Mouse (Mus musculus): ENCODE measurements around the gene Sdk2. TPM values are rescaled to one million over a fixed set of nuclear protein-coding genes. Genes with fewer than 3 reads are reported as not detected.

The Sdk2 gene
- polyA plus RNA-seq, 1 experiment: 6.7 TPM

DNA sequence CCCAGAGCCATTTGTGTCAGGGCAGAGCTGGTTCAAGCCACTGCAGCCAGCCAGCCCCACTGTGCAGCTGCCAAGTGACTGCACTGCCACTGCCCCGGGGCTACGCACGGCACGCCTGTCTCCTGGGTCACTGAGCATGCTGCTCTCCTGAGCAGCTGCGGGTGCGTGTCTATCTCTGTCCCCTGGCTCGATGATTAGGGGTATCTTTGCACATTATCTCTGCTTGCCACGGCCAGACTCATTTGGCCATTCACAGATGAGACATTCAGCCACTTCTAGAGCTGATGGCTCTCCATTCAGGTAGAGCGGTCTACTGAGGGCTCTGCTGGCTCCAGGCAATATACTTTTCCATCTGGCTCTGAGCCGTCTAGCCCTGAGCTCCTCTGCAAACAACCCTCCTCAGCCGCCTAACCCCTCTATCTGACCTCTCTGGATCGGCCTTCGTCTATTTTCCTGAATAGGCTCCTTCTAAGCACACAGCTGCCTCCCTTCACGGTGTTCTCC is 49.9 kb downstream of the Sdk2 start:
- DNase-seq (ENCODE audit: low read depth): peak; percentile 63

GRCm38 (mm10) chr11:114016108-114016888 is 50.5 kb downstream of the Sdk2 start:
- peak; percentile 70 for DNase-seq (ENCODE audit: low read depth)
- TF ChIP-seq CTCF (IDR thresholded peaks at IDR 0.05; ENCODE audit: borderline replicate concordance, extremely low read depth, insufficient read depth, insufficient read length) (no peak), POLR2A (IDR thresholded peaks at IDR 0.05; ENCODE audit: borderline replicate concordance, extremely low read depth, insufficient read depth, insufficient read length, poor library complexity, severe bottlenecking) (no peak)

More for the DNA sequence above, 49.9 kb downstream of the Sdk2 start:
- TF ChIP-seq CTCF (IDR thresholded peaks at IDR 0.05; ENCODE audit: borderline replicate concordance, extremely low read depth, insufficient read depth, insufficient read length): no peak
- no peak for TF ChIP-seq POLR2A (IDR thresholded peaks at IDR 0.05; ENCODE audit: borderline replicate concordance, extremely low read depth, insufficient read depth, insufficient read length, poor library complexity, severe bottlenecking)

DNA sequence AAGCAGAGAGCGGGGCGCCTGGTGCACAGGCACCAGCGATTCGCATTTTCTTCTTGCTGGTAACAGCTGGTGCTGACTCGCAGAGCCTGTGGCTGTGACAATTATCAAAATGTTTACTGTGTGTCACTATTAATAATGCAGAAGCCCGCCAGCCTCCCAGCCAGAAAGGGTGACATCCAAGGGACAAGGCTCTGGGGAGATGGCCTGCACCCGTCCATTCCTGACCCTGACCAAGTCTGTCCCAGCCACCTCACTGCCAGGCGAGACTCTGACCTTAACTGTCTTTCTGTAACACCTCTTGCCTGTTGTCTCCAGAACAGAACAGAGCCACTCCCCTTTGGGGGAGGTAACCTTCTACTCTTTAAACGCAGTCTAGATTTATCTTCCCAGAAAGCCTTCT is 55.3 kb downstream of the Sdk2 start:
- peak; percentile 47 for DNase-seq (ENCODE audit: low read depth)
- TF ChIP-seq POLR2A (IDR thresholded peaks at IDR 0.05; ENCODE audit: borderline replicate concordance, extremely low read depth, insufficient read depth, insufficient read length, poor library complexity, severe bottlenecking) (no peak), CTCF (IDR thresholded peaks at IDR 0.05; ENCODE audit: borderline replicate concordance, extremely low read depth, insufficient read depth, insufficient read length) (no peak)

DNA sequence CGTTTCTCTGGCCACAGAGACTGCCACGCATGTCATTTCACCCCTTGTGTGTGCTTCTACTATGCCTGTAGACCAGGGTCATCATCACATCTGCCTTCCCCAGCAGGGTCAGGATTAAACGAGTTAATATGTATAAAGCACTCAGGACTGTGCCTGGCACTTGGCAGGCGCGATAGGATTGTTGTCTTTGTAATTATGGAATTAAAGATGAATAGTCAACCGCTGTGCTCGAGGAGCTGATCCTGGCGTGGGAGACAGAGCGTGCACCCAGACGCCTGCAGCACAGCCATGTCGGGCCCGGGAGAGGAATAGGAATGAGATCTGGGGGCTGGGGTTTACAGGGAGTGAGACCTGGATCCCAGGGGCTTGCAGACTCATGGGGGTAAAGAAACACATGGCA is 61.0 kb downstream of the Sdk2 start:
- TF ChIP-seq POLR2A (IDR thresholded peaks at IDR 0.05; ENCODE audit: borderline replicate concordance, extremely low read depth, insufficient read depth, insufficient read length, poor library complexity, severe bottlenecking) (no peak), CTCF (IDR thresholded peaks at IDR 0.05; ENCODE audit: borderline replicate concordance, extremely low read depth, insufficient read depth, insufficient read length) (no peak)
- peak; percentile 80 for DNase-seq (ENCODE audit: low read depth)

DNA sequence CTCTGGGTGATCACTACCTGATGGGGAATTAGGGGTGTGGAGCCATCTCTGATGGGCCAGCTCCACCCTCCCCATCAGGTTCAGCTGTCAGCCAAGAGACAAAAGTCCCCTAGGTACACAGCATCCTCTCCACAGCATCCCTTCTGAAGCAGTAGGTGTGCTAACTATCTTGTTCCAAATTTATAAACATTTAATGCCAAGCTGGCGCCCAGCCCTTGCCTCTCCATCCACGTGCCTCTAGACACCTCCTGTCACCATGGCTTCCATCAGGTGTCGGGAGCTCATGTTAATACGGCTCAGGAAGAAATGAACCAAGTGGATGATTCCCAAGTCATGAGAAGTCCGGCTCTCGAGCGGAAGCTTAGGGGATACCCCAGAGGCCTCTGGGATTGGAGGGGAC is 62.2 kb downstream of the Sdk2 start:
- DNase-seq (ENCODE audit: low read depth): no peak
- TF ChIP-seq CTCF (IDR thresholded peaks at IDR 0.05; ENCODE audit: borderline replicate concordance, extremely low read depth, insufficient read depth, insufficient read length): no peak
- no peak for TF ChIP-seq POLR2A (IDR thresholded peaks at IDR 0.05; ENCODE audit: borderline replicate concordance, extremely low read depth, insufficient read depth, insufficient read length, poor library complexity, severe bottlenecking)

DNA sequence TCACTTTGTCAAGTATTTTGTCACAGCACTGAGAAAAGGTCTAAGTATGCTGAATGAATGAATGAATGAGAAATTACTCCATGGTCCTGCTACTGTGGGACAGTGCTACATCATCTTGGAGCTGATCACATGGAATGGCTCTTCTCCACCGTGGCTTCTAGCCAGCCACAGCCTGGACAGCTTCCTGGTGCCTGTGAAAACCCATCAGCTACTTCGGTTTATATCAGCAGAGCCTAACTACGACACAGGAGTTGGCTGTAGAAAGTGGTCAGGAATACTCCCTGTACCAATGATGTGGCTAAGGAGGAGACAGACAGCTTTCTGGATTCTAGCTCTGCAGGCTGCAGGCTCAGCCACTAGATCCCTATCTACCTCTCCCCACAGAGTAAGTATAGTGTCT is 63.7 kb downstream of the Sdk2 start:
- no peak for DNase-seq (ENCODE audit: low read depth)
- no peak for TF ChIP-seq CTCF (IDR thresholded peaks at IDR 0.05; ENCODE audit: borderline replicate concordance, extremely low read depth, insufficient read depth, insufficient read length)

GRCm38 (mm10) chr11:114000051-114000450 is 66.8 kb downstream of the Sdk2 start:
- no peak for DNase-seq (ENCODE audit: low read depth)
- TF ChIP-seq CTCF (IDR thresholded peaks at IDR 0.05; ENCODE audit: borderline replicate concordance, extremely low read depth, insufficient read depth, insufficient read length): no peak
- TF ChIP-seq POLR2A (IDR thresholded peaks at IDR 0.05; ENCODE audit: borderline replicate concordance, extremely low read depth, insufficient read depth, insufficient read length, poor library complexity, severe bottlenecking): no peak

DNA sequence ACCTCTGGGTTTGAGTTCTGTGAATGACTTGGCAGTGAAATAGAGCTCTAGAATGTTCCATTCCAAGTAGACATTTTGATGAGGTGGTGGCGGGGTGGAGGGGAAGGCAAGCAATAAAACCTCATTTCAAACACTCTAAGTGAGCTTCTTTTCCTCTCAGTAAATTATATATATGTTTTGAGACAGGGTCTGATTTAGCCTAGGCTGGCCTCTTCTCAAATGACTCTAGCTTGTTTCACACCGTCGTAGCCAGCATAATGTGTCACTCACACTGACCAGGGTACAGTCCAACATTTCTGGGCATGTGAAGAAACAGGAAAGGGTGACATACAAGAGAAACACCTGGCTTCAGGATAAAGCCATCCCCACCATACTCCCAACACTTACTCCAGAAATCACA is 68.1 kb downstream of the Sdk2 start:
- DNase-seq (ENCODE audit: low read depth): no peak
- TF ChIP-seq POLR2A (IDR thresholded peaks at IDR 0.05; ENCODE audit: borderline replicate concordance, extremely low read depth, insufficient read depth, insufficient read length, poor library complexity, severe bottlenecking): no peak
- TF ChIP-seq CTCF (IDR thresholded peaks at IDR 0.05; ENCODE audit: borderline replicate concordance, extremely low read depth, insufficient read depth, insufficient read length): no peak

DNA sequence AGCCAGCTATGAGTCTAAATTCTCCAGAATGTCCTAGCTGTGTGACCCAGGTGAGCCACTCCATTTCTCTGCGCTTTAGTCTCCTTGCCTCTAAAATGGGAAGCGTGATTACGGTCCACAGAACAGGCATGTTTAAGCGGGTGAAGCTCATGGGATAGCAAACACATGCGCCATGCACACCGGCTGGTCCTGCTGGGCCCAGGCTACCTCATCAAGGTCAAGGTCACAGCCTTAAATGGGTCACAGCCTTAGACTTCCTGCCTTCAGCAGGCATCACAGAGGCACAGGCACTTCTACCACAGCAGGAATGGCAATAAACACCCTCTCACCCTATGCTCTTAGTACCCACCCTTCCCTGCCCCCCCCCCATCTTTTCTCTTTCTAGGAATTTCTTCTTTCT is 72.9 kb downstream of the Sdk2 start:
- no peak for DNase-seq (ENCODE audit: low read depth)
- no peak for TF ChIP-seq CTCF (IDR thresholded peaks at IDR 0.05; ENCODE audit: borderline replicate concordance, extremely low read depth, insufficient read depth, insufficient read length)
- TF ChIP-seq POLR2A (IDR thresholded peaks at IDR 0.05; ENCODE audit: borderline replicate concordance, extremely low read depth, insufficient read depth, insufficient read length, poor library complexity, severe bottlenecking): no peak

GRCm38 (mm10) chr11:113992894-113993293 is 74.0 kb downstream of the Sdk2 start:
- DNase-seq (ENCODE audit: low read depth): peak; percentile 58
- no peak for TF ChIP-seq CTCF (IDR thresholded peaks at IDR 0.05; ENCODE audit: borderline replicate concordance, extremely low read depth, insufficient read depth, insufficient read length)

DNA sequence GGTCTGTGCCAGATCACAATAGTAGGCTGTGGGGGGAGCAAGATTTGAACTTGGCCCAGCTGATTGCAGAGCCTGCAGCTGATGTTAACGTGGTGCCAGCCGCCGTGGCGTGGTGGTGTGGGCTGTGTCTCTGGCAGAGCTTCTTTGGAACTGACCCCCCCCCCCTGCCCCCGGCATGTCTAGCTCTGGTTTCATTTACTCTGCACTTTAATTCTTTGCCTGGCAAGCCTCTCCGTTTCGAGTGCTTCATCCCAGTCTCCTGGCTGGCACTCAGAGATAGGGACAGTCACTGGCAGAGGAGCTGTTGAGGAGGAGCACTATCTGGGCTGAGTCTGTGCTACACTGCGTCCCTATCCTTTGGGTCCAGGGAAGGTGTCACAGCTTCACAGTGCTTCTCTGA is 75.0 kb downstream of the Sdk2 start:
- peak; percentile 47 for DNase-seq (ENCODE audit: low read depth)
- TF ChIP-seq POLR2A (IDR thresholded peaks at IDR 0.05; ENCODE audit: borderline replicate concordance, extremely low read depth, insufficient read depth, insufficient read length, poor library complexity, severe bottlenecking) (no peak), CTCF (IDR thresholded peaks at IDR 0.05; ENCODE audit: borderline replicate concordance, extremely low read depth, insufficient read depth, insufficient read length) (no peak)

- peak; percentile 93 for DNase-seq (ENCODE audit: low read depth)
- no peak for TF ChIP-seq CTCF (IDR thresholded peaks at IDR 0.05; ENCODE audit: borderline replicate concordance, extremely low read depth, insufficient read depth, insufficient read length)
- TF ChIP-seq POLR2A (IDR thresholded peaks at IDR 0.05; ENCODE audit: borderline replicate concordance, extremely low read depth, insufficient read depth, insufficient read length, poor library complexity, severe bottlenecking): no peak
These were observed 76.4 kb downstream of the Sdk2 start for GRCm38 (mm10) chr11:113990466-113990865.
